Mouse (Mus musculus): ENCODE measurements around the gene Uba52. TPM values are rescaled to one million over a fixed set of nuclear protein-coding genes. Genes with fewer than 3 reads are reported as not detected.

Uba52 gene
- polyA plus RNA-seq, 1 experiment from 2014 or later: 991 TPM

DNA sequence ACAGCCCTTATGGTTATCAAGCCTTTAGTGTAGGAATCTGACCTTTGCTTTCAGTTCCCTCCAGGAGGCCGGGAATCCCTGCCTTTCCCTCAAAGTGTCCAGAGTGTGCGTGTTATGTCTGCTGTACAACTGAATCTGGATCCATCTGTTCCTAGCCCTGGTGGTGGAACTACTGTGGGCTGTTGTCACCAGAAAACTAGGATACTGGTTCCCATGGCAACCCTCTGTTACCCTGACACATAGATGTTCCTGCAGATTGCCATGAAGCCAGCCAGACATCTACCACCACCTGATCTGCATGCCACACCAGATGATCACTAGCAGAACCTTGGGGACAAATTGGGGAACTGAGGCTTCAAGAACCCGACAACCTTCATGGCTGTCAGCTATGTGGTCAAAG lies 28.7 kb downstream of the Uba52 start:
- 64% methylated on average over 3 of the region's 3 CpGs for WGBS
- peaks cover 17% of the 10 kb centered on the region for H3K27me3 ChIP-seq (replicated peaks; ENCODE audit: control insufficient read depth, insufficient read depth, low read length)
- H3K9ac ChIP-seq (ENCODE audit: low read depth, low read length): no peak overlapping the region
- H3K9me3 ChIP-seq (ENCODE audit: control insufficient read depth, low read length): no peaks in the 10 kb centered on the region
- H3K36me3 ChIP-seq (ENCODE audit: control insufficient read depth, insufficient read depth, low read length): no peaks in the 10 kb centered on the region
- H3K27ac ChIP-seq (ENCODE audit: low read length): no peak overlapping the region
- no peak overlapping the region for H3K4me3 ChIP-seq (ENCODE audit: low read length)
- no peak overlapping the region for H3K4me2 ChIP-seq (ENCODE audit: low read depth, low read length)
- no peak for ATAC-seq
- no peaks in the 10 kb centered on the region for H3K4me1 ChIP-seq (ENCODE audit: control insufficient read depth, insufficient read depth, low read length)

DNA sequence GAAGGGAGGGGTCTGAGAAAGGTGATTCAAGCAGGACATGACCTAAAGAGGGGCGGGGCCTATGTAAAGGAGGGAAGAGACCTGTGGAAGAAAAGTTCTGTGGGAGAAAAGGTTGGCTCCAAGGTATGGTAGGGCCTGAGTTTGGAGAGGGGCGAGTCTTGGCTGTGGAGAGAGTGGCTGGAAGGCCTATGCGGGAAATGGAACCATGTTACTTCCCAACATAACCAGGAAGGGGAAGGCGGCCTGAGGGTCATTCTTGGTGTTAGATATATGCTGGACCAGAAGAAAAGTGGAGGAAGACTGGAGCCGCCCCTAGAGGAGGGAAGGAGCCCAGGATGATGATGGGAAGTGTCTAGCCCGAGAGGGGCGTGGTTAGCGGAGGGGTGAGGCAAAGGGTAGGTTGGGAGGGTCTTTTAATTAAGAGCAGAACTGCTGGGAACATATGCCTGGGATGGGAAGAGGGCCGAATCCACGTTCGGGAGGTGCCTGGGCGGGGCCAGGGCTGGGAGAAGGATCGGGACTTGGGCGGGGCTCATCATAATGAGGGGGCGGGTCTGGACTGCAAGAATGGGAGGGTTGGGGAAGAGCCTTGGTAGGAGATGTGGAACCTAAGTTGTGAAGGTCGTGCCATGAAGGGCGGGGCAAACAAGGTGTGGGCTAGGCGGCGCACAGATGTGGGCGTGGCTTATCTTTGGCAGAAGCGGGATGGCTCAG lies 33.2 kb downstream of the Uba52 start:
- peak; percentile 59 for ATAC-seq
- H3K27ac ChIP-seq (ENCODE audit: low read length): peak overlapping the region; percentile 52
- peak overlapping the region; percentile 91 for H3K4me2 ChIP-seq (ENCODE audit: low read depth, low read length)
- peak overlapping the region; percentile 34; the same call in 1 of the 2 replicates for H3K9ac ChIP-seq (ENCODE audit: low read depth, low read length)
- H3K4me3 ChIP-seq (ENCODE audit: low read length): peak overlapping the region; percentile 74
- no peaks in the 10 kb centered on the region for H3K36me3 ChIP-seq (ENCODE audit: control insufficient read depth, insufficient read depth, low read length)
- WGBS: 3% methylated on average over 21 of the region's 21 CpGs
- no peaks in the 10 kb centered on the region for H3K27me3 ChIP-seq (replicated peaks; ENCODE audit: control insufficient read depth, insufficient read depth, low read length)
- no peaks in the 10 kb centered on the region for H3K9me3 ChIP-seq (ENCODE audit: control insufficient read depth, low read length)
- H3K4me1 ChIP-seq (ENCODE audit: control insufficient read depth, insufficient read depth, low read length): peaks cover 12% of the 10 kb centered on the region

DNA sequence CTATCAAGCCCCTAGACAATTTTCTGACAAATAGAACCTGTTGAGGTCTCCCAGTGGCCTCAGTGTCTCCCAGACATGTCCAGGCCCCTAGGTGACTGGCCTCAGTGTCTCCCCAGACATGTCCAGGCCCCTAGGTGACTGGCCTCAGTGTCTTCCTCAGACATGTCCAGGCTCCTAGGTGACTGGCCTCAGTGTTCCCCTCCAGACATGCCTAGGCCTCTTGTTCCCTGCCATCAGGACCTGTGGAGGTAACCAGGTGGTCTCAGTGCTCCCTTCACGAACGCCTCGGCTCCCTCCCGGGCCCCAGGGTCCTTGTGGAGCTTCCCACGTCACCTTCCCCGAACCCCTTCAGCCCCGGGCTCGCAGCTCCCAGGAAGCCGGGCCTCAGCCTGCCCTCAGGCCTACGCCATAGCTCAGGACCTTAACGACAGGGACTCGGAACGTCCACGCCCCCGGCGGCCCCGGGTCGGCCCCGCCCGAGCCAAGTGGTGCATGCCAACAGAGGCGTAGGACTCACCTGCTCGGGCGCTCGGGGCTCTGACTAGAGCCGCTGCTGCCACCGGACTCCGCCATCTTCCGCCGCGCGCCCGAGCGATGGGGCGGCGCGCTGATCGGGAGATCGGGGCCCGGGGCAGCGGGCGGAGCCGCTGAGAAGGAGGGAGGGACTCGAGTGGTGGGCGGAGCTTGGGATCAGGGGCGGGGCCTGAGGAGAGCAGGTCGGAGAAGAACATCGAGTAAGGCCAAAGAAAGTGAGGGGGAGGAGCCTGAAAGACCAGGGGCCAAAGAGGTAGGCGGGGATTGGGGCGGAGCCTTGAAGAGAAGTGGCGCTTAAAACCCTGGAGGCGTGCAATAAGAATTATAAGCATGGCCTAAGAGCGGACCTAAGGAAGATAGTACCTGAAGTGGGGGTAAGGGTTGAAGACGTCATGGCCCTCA lies 34.0 kb downstream of the Uba52 start, which contains the start of gene Klhl26:
Gene Klhl26, minus strand, starts transcription at position 636 of the 936 bp plus-strand sequence.
- Histone ChIP-seq H3K9me3 (ENCODE audit: control insufficient read depth, low read length) (no peaks in the 10 kb centered on the region), H3K9ac (ENCODE audit: low read depth, low read length) (peak within 1 kb of the TSS; percentile 83), H3K36me3 (ENCODE audit: control insufficient read depth, insufficient read depth, low read length) (no peaks in the 10 kb centered on the region), H3K4me2 (ENCODE audit: low read depth, low read length) (peak within 1 kb of the TSS; percentile 91), H3K27ac (ENCODE audit: low read length) (peak within 1 kb of the TSS; percentile 62), H3K27me3 (replicated peaks; ENCODE audit: control insufficient read depth, insufficient read depth, low read length) (no peaks in the 10 kb centered on the region), H3K4me1 (ENCODE audit: control insufficient read depth, insufficient read depth, low read length) (peaks cover 12% of the 10 kb centered on the region), H3K4me3 (ENCODE audit: low read length) (peak within 1 kb of the TSS; percentile 74)
- peak; percentile 89 for ATAC-seq
- WGBS: under 1% methylated on average over 53 of the region's 53 CpGs

DNA sequence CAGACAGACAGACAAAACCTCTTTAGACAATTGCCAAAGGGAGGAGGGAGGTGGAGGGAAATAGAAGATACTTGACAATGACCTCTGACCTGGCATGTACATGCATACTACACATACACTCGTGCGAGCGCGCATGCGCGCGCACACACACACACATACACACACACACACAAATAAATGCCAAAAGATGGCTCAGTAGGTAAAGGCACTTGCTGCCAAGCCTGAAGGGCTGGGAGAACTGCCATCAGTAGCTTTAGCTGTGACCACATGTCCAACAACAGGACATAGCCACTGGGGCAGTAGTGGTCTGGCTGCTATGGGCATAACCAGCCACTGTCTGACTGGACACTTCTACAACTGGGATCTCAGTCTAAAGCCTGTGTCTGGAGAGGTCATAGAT lies 38.7 kb downstream of the Uba52 start:
- Histone ChIP-seq H3K9me3 (ENCODE audit: control insufficient read depth, low read length) (no peaks in the 10 kb centered on the region), H3K4me3 (ENCODE audit: low read length) (no peak overlapping the region), H3K4me1 (ENCODE audit: control insufficient read depth, insufficient read depth, low read length) (peaks cover 37% of the 10 kb centered on the region), H3K9ac (ENCODE audit: low read depth, low read length) (no peak overlapping the region), H3K4me2 (ENCODE audit: low read depth, low read length) (no peak overlapping the region), H3K27me3 (replicated peaks; ENCODE audit: control insufficient read depth, insufficient read depth, low read length) (no peaks in the 10 kb centered on the region), H3K36me3 (ENCODE audit: control insufficient read depth, insufficient read depth, low read length) (no peaks in the 10 kb centered on the region), H3K27ac (ENCODE audit: low read length) (no peak overlapping the region)
- ATAC-seq: no peak
- WGBS: 93% methylated on average over 7 of the region's 7 CpGs

DNA sequence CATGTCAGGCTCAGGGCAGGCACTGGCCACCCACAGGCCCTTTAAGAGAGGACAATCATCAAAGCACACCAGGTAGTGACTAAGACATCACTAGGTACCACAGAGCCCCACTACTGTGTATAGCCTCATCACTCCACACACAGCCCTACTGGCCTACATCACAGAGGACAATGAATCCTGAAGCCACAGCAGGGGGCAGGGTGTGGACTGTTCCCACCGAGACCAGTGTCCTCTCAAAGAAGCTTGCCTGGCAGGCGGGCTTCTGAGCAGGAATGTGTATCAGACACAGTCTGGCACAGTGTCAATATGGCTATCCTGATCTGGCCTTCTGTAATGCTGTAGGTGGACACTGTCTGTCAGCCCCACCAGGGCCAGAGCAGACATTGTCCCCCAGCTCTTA lies 40.7 kb downstream of the Uba52 start:
- H3K4me1 ChIP-seq (ENCODE audit: control insufficient read depth, insufficient read depth, low read length): peaks cover 29% of the 10 kb centered on the region
- no peak overlapping the region; the same call in 1 of the 2 replicates for H3K9ac ChIP-seq (ENCODE audit: low read depth, low read length)
- 59% methylated on average over 2 of the region's 2 CpGs for WGBS
- no peaks in the 10 kb centered on the region for H3K27me3 ChIP-seq (replicated peaks; ENCODE audit: control insufficient read depth, insufficient read depth, low read length)
- H3K27ac ChIP-seq (ENCODE audit: low read length): peak overlapping the region; percentile 59; the same call in 1 of the 2 replicates
- H3K36me3 ChIP-seq (ENCODE audit: control insufficient read depth, insufficient read depth, low read length): peaks cover 4% of the 10 kb centered on the region
- peak; percentile 8; the same call in 1 of the 2 replicates for ATAC-seq
- no peak overlapping the region for H3K4me3 ChIP-seq (ENCODE audit: low read length)
- no peaks in the 10 kb centered on the region for H3K9me3 ChIP-seq (ENCODE audit: control insufficient read depth, low read length)
- H3K4me2 ChIP-seq (ENCODE audit: low read depth, low read length): no peak overlapping the region

- H3K4me1 ChIP-seq (ENCODE audit: control insufficient read depth, insufficient read depth, low read length): peaks cover 29% of the 10 kb centered on the region
- no peaks in the 10 kb centered on the region for H3K27me3 ChIP-seq (replicated peaks; ENCODE audit: control insufficient read depth, insufficient read depth, low read length)
- H3K4me3 ChIP-seq (ENCODE audit: low read length): no peak overlapping the region
- H3K9ac ChIP-seq (ENCODE audit: low read depth, low read length): peak overlapping the region; percentile 44; the same call in 1 of the 2 replicates
- H3K4me2 ChIP-seq (ENCODE audit: low read depth, low read length): no peak overlapping the region
- peak overlapping the region; percentile 59 for H3K27ac ChIP-seq (ENCODE audit: low read length)
- 41% methylated on average over 10 of the region's 10 CpGs for WGBS
- H3K36me3 ChIP-seq (ENCODE audit: control insufficient read depth, insufficient read depth, low read length): peaks cover 4% of the 10 kb centered on the region
- no peaks in the 10 kb centered on the region for H3K9me3 ChIP-seq (ENCODE audit: control insufficient read depth, low read length)
- ATAC-seq: peak; percentile 88
These were observed 41.2 kb downstream of the Uba52 start for GRCm38 (mm10) chr8:70469295-70469916.

- Histone ChIP-seq H3K27me3 (replicated peaks; ENCODE audit: control insufficient read depth, insufficient read depth, low read length) (no peaks in the 10 kb centered on the region), H3K36me3 (ENCODE audit: control insufficient read depth, insufficient read depth, low read length) (peaks cover 4% of the 10 kb centered on the region), H3K4me3 (ENCODE audit: low read length) (no peak overlapping the region), H3K4me2 (ENCODE audit: low read depth, low read length) (no peak overlapping the region), H3K27ac (ENCODE audit: low read length) (no peak overlapping the region), H3K9me3 (ENCODE audit: control insufficient read depth, low read length) (no peaks in the 10 kb centered on the region), H3K9ac (ENCODE audit: low read depth, low read length) (no peak overlapping the region), H3K4me1 (ENCODE audit: control insufficient read depth, insufficient read depth, low read length) (peaks cover 29% of the 10 kb centered on the region)
- 0 out of 2 replicates have a peak, but pooled peaks have one; percentile 8 for ATAC-seq
- 94% methylated on average over 4 of the region's 4 CpGs for WGBS
These were observed 41.9 kb downstream of the Uba52 start for GRCm38 (mm10) chr8:70468733-70469132.

GRCm38 (mm10) chr8:70467907-70468306 lies 42.7 kb downstream of the Uba52 start:
- WGBS: 71% methylated on average over 1 of the region's 1 CpGs
- peaks cover 29% of the 10 kb centered on the region for H3K4me1 ChIP-seq (ENCODE audit: control insufficient read depth, insufficient read depth, low read length)
- H3K9ac ChIP-seq (ENCODE audit: low read depth, low read length): no peak overlapping the region
- no peak for ATAC-seq
- no peaks in the 10 kb centered on the region for H3K27me3 ChIP-seq (replicated peaks; ENCODE audit: control insufficient read depth, insufficient read depth, low read length)
- no peaks in the 10 kb centered on the region for H3K9me3 ChIP-seq (ENCODE audit: control insufficient read depth, low read length)
- no peak overlapping the region for H3K4me2 ChIP-seq (ENCODE audit: low read depth, low read length)
- no peak overlapping the region for H3K27ac ChIP-seq (ENCODE audit: low read length)
- peaks cover 4% of the 10 kb centered on the region for H3K36me3 ChIP-seq (ENCODE audit: control insufficient read depth, insufficient read depth, low read length)
- H3K4me3 ChIP-seq (ENCODE audit: low read length): no peak overlapping the region

- Histone ChIP-seq H3K9ac (ENCODE audit: low read depth, low read length) (no peak overlapping the region), H3K4me3 (ENCODE audit: low read length) (no peak overlapping the region), H3K36me3 (ENCODE audit: control insufficient read depth, insufficient read depth, low read length) (peaks cover 4% of the 10 kb centered on the region), H3K27me3 (replicated peaks; ENCODE audit: control insufficient read depth, insufficient read depth, low read length) (no peaks in the 10 kb centered on the region), H3K9me3 (ENCODE audit: control insufficient read depth, low read length) (no peaks in the 10 kb centered on the region), H3K27ac (ENCODE audit: low read length) (no peak overlapping the region), H3K4me2 (ENCODE audit: low read depth, low read length) (no peak overlapping the region), H3K4me1 (ENCODE audit: control insufficient read depth, insufficient read depth, low read length) (peaks cover 29% of the 10 kb centered on the region)
- WGBS: 65% methylated on average over 5 of the region's 5 CpGs
- no peak for ATAC-seq
These were observed 43.3 kb downstream of the Uba52 start for GRCm38 (mm10) chr8:70467229-70467725.

All from intestine, embryonic 16.5 days (tissue).